Mouse (Mus musculus) telencephalon, adult 2 months (tissue): ENCODE results near the gene Hebp1.

Experiments
- DNase-seq: peaks from one replicate; pipeline ENCODE4 v3.0.0-alpha.2; 2011; ENCODE audit warnings: low read depth, low spot score

Gene Hebp1

GRCm38 (mm10) chr6:135162311-135162710 lies 35.5 kb downstream of the Hebp1 start:
- DNase-seq: no peak

DNA sequence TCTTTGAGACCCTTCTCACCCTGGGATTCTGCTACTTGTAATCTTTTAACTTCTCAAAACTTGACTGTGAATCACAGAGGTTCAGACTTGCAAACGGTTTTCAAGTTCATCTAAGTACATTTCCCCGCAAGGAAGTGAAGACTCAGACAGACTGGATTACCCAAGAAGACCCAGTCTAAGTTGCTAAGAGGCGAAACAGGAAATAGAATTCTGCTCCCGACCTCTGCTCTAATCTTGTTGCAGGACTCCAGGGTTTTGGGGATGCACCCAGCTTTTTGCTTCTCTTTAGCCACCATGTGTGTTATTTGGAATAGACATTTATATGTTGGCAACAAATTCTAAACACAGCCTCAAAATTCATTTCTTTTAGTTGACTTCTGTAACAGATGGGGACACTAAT lies 36.5 kb downstream of the Hebp1 start:
- DNase-seq: no peak

- DNase-seq: no peak
Measured at GRCm38 (mm10) chr6:135158509-135158908, 39.3 kb downstream of the Hebp1 start.

DNA sequence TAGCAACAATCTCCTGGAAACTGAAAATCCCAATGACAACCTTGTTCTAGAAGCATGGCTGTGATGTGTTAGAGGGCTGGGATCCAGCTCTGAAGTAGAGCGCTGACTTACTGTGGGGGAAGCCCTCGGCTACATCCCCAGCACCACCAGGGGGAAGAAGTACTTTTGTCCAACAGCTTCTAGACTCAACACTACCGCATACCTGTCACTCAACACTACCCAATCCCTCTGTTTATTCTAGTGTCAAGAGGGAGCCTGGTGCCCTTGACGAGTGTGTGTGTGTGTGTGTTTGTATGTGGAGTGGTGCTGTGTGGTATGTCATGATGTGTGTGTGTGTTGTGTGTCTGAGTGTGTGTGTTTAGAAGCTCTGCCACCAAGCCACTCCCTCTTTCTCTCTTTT lies 40.3 kb downstream of the Hebp1 start:
- no peak for DNase-seq

- no peak for DNase-seq
Measured at GRCm38 (mm10) chr6:135156597-135156996, 41.2 kb downstream of the Hebp1 start.

GRCm38 (mm10) chr6:135153719-135154118 lies 44.1 kb downstream of the Hebp1 start:
- peak; percentile 33 for DNase-seq

DNA sequence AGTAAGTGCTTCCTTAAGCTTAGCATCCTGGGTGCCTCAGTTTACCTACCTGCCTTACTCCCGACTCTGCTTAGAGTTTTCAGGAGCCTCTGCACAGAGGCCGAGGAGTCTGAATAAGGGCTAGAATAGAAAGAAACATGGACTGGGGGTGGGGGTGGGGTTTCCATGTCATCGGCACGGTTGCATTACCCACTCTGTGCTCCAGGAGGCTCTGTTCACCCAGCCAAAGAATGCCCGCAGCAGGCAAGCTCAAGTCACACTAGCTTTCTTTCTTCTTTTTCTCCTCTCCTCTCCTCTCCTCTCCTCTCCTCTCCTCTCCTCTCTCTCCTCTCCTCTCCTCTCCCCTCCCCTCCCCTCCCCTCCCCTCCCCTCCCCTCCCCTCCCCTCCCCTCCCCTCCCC lies 47.5 kb downstream of the Hebp1 start:
- DNase-seq: no peak

DNA sequence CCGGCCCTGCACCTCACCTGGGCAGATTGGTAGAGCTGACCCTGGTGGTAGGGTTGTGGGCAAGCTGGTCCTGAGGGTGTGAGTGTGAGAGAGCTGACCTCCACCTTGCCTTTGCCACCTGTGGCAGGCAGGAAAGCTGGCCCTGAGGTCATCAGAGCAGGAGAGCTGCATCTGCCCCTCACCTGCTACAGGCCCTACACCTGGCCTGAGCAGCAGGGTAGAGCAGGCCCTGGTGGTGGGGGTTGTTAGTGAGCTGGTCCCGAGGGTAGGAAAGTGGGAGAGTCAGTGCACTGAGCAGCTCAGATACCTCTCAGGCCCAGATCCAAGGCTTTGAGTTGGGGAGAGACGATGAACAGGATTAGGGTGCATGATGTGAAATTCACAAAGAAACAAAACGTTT lies 48.1 kb downstream of the Hebp1 start:
- DNase-seq: no peak

- DNase-seq: no peak
Measured at GRCm38 (mm10) chr6:135149175-135149574, 48.6 kb downstream of the Hebp1 start.

- no peak for DNase-seq
Measured at GRCm38 (mm10) chr6:135148506-135148905, 49.3 kb downstream of the Hebp1 start.

- no peak for DNase-seq
Measured at GRCm38 (mm10) chr6:135145976-135146375, 51.8 kb downstream of the Hebp1 start.

DNA sequence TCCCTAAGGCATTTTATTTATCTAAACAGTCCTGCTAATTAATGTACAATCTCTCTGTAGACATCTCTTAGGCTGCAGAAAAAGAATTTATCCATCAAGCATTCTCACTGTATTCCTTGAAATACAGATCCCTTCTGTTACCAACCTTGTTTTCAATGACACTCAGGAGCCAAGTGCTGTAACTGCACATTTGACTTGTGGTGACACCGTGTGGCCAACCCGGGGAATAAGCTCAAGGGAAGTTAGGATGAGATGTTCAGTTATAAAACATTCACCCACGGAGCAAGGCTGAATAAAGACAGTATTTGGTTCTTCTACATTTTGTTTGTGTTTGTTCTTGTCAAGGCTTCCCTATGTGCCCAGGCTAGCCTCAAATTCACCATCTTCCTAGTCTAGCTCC lies 53.3 kb downstream of the Hebp1 start:
- peak; percentile 74 for DNase-seq

GRCm38 (mm10) chr6:135143151-135143550 lies 54.7 kb downstream of the Hebp1 start:
- no peak for DNase-seq

- no peak for DNase-seq
Measured at GRCm38 (mm10) chr6:135141451-135142147, 56.2 kb downstream of the Hebp1 start.

DNA sequence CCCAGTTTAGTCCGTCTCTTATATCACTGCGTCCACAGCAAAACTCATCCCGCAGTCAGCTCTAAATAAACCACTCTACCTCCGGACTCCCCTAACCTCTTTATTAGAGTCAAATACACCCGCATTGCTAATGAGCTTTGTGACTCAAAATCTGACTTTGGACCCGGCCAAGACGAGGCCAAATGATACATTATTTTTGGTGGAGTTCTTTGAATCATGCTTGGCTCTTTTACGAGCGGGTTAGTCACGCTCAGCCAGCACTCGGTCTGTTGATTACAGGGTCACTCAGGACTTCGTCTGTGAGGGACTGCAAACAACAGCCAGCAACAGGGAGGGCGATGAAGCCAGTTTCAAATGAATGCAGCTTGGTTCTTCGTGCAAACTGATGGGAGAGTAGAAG lies 59.1 kb downstream of the Hebp1 start:
- no peak for DNase-seq

- no peak for DNase-seq
Measured at GRCm38 (mm10) chr6:135138207-135138606, 59.6 kb downstream of the Hebp1 start.

DNA sequence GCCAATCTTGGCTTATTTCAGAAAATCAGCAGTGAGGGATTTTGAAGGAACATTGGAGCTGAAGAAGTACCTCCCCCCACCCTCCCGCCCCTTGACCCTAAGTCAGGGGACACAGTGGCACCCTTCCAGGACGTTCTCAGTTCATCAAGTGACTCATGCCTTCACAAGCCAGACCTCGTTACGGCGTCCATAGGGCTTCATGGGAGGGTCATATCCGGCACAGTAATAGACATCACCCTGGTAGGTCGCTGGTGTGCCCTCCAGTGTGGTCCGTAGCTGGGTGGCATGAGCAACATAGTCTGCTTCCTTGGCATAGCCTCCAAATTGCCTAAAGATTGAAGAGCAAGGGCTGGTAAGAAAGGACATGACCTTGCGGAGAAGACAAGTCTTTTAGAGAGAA lies 60.1 kb downstream of the Hebp1 start:
- DNase-seq: no peak

DNA sequence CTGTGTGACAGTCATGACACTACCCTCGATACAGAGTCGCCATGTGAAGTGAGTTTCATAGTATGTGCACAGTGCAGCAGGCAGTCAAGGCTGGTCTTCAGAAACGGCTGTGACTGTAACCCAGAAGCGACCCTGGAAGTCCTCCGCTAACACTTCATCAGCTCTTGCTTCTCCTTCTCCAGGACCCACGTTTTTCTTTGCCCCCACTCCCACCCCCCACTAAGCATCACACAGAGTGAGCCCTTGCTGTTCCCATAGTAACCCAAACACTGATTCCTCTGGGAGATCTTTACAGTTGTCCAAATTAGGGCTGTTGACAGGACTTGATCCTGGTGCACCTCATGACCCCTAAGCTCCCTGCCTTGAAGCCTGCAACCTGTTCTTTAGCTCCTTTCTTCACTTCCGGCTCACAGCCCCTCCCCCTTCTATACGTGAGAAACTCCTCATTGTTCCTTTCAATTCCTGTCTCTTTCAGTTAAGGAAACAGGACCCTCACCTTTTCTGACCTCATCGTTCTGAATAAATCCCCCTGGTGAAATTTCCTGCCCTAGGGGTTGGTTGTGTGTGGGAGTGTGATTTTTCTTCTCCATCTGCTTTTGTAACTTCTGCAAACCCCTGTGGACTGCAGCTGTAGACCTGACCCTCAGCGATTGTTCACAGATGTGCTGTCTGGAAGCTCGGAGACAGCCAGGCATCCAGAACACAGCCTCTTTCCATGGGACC lies 61.2 kb downstream of the Hebp1 start:
- no peak for DNase-seq

DNA sequence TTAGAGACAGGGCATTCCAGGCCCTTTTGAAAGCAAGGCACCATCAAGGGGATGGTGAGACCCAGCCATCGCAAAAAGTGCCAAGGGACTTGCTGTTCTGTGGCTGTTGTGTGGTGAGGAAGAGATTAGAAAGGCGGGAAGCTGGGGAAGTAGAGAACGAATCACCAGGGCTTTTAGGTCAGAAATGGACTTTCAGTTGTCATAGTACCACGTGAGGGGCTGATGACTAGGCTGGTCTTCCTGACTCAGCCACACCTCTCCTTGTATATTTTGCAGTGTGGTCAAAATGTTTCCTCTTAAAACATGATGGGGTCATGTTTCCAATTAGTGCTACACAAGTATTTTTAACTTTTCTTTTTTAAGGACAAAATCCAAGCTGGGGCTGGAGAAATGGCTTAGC lies 62.1 kb downstream of the Hebp1 start:
- DNase-seq: no peak

GRCm38 (mm10) chr6:135133486-135133885 lies 64.3 kb downstream of the Hebp1 start:
- DNase-seq: no peak

DNA sequence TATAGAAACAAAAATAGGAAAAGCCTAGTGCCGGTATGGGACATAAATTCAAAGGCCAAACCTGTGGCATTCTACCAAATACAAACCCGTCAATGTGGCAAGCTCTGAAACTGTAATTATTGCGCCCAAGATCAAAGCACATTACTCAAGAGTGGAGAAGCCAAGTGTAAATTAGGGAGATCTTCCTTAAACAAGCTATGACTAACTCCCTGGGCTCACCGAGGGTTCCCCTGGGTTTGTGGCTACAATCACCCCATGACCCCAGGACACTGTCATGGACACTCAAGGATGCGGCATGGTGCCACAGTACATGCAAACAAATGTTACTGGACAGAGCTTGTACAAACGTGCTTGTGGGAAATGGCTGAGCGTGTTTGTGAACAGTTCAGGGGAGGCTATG lies 64.7 kb downstream of the Hebp1 start:
- no peak for DNase-seq

GRCm38 (mm10) chr6:135124755-135125380 lies 73.0 kb downstream of the Hebp1 start:
- DNase-seq: no peak

DNA sequence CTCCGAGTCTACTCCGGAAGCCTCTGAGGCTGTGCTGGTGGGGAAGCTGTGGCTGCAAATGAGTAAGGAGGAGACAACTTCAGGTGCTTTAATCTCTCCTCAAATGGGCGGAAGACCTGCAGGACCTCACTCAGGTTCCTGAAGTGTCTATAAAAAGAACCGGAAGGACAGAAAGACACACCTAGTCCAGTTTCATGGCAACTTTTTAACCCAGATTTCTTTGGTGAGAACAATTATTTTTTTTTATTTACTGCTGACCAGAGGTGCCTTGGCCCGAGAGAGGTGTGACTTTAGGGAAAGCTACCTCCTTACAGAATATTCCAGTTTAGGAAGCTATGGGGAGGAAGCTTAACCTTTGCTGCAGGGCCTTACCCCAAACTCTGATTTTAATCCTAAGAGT lies 79.6 kb downstream of the Hebp1 start, which contains the start of gene Gprc5d:
Gene Gprc5d, minus strand, starts transcription at position 101 of the 400 bp plus-strand sequence.
- no peak for DNase-seq
